Mouse (Mus musculus) c-Kit-positive CD71-negative TER-119-negative erythroid progenitor cells, embryonic 14.5 days (primary cell): ENCODE measurements around the gene Tpk1.
"Not testable (repeated sequence)": the region's sequence is repeated elsewhere in the genome, so short reads cannot be mapped to it uniquely, and the experiment has no call there.

Source experiments
- DNase-seq: peaks from one replicate; pipeline ENCODE4 v3.0.0-alpha.2; 2013; ENCODE audit warnings: low read depth

Tpk1 gene

GRCm38 (mm10) chr6:43522046-43522445 is 144.0 kb downstream of the Tpk1 start:
- DNase-seq = no peak

DNA sequence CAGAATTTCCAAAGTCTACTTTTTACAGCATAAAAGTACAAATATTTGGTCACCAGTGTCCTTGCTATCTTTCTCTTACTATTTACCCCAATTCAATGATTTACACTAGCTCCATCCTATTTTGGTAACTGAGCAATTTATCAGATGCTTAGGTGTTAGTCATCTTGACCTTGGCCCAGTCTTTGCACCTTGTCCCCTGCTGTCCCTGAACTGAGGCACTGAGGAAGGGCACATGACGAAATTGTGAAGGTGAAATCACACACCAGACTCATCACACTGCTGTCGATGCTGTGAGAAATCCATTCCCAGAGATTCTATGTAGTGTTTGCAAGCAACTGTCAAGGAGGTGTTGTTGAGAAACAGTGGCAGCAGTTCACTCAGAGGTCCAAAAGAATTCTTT is 145.9 kb downstream of the Tpk1 start:
- DNase-seq = no peak

GRCm38 (mm10) chr6:43518378-43518777 is 147.7 kb downstream of the Tpk1 start:
- DNase-seq = no peak

DNA sequence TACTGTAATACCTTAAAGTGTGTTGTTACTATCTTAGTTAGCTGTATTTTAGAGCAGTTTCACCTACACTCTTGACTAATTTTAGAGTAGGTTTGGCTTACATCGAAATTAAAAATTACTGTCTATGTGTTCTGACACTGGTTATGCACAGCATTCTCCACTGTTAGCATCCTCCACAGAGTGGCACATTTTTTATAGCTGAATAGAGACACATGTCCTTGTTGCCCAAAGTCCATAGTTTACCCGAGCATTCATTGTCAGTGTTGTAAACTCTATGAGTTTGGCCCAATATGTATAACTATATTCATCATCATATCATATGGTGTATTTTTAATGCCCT is 148.8 kb downstream of the Tpk1 start:
- DNase-seq = no peak

GRCm38 (mm10) chr6:43516593-43517315 is 149.3 kb downstream of the Tpk1 start:
- no peak for DNase-seq

DNA sequence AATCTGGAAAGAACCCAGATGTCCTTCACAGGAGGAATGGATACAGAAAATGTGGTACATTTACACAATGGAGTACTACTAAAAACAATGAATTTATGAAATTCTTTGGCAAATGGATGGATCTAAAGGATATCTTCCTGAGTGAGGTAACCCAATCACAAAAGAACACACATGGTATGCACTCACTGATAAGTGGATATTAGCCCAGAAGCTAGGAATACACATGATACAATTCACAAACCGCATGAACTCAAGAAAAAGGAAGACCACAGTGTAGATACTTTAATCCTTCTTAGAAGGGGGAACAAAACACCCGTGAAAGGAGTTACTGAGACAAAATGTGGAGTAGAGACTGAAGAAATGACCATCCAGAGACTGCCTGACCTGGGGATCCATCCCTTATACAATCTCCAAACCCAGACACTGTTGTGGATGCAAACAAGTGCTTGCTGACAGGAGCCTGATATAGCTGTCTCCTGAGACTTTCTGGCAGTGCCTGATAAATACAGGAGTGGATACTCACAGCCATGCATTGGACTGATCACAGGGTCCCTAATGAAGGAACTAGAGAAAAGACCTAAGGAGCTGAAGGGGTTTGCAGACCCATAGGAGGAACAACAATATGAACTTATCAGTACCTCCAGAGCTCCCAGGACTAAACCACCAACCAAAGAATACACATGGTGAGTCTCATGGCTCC is 159.2 kb downstream of the Tpk1 start:
- not testable (repeated sequence) for DNase-seq

DNA sequence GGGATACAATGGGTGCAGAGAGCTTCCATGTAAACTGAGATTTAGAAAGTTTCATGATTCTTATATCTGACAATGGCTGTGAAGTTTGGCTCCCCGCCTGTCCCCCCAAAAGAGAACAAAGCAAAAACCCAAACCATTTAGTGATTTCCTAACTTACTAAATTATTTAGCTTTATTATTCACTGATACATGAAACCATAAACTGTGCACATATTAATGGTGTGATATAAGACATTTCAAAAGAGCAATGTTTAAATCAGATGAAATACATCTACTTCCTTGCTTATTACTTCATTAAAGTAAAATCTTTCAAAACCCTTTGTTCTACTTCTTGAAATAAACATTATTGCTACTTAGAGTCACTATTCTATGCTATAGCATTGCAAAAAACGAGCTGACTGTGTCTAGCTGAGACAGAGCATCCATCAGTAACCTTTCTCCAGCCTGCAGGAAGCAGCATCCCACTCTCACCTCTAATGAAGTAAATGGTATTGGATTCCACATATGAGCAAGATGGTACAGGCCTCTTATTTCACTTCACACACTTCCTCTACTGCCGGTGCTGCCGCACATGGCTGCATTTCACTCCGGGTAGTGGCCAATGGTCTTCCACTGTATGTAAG is 161.4 kb downstream of the Tpk1 start:
- no peak for DNase-seq

DNA sequence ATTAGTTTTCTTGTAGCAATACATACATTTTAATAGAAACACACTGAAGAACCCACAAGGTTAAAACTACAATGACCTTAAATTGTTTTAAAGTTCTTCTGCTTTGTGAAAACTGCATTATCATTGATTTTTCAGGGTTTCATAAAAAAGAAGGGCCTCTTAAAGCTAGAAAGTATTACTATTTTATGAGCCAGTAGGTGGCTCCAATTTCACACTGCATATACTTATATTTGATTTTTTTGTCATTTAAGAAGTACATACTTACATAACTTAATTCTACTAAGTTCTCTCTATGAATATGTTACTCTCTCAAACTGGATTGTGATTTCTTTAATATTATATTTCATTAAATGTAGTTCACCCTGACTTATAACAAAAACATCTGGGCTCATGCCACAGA is 173.7 kb downstream of the Tpk1 start:
- DNase-seq = no peak

DNA sequence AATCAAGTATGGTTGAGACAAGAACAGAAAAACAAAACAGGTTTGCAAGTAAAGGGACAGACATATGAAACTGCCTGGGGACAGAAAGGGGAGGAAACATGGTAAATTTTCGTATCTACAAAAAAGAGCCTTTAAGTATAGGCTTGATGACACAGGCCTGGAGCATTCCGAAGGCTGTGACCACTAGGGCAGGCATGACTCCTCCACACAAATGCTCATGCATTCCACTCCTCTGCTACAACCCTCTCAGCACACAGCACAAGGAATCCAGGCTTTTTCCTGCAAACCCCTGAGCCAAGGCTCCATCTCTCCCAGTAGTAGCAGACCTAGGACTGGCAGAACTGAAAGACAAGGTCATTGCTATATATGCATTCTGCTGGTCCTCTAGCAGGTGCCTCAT is 179.4 kb downstream of the Tpk1 start:
- DNase-seq = no peak

- no peak for DNase-seq
Observed at GRCm38 (mm10) chr6:43480687-43481086, 185.4 kb downstream of the Tpk1 start.

DNA sequence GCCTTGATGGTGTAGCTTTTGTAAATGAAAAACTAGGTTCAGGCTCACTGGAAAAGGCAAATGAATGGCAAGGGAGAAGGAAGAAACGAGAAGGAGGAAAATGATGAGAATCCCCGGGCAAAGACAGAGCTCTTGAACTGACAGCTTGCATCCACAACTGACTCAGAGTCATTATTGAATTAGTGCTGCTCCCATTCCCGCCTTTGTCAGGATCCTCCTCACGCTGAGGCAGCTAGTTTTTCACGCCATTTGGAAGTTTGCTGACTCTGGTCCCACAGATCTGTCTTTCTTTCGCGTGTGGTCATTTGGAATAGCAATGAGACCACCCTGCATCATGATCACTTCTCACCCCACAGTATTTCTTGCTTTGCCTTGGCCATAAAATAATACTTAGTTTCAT is 187.3 kb downstream of the Tpk1 start:
- DNase-seq = no peak

GRCm38 (mm10) chr6:43476406-43476805 is 189.7 kb downstream of the Tpk1 start:
- DNase-seq = no peak

DNA sequence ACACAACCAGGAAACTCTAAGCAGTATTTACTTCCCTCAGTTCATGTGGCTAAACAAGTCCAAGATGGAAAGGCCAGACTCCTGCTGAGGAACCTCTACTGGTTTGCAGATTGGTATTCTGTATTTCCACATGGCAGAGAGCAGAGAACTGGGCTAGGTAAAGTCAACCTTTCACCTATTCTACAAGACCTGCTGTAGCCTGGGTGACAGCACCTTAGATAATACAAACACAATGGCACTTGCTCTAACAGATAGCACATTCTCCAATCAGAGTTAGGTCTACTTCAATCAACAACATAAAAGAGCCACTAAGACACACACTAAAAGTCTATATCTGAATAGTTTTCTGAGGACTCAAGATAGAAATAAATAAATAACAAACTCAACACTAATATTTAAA is 190.2 kb downstream of the Tpk1 start:
- DNase-seq = no peak

DNA sequence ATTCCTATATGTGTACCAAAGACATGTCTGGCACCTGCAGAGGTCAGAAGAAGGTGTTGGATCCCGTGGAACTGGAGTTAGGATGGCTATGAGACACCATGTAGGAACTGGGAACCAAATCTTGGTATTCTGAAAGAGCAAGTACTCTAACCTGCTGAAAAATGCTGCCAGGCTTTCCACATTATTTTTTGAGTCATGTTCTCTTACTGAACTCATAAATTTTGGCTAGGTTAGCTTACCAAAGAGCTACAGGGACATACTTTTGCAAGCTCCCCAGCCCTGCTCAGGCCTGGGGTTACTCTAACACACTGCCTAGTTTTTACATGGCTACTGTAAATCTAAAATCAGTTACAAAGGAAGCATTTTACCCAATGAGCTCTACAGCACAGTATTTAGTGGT is 194.5 kb downstream of the Tpk1 start:
- no peak for DNase-seq

DNA sequence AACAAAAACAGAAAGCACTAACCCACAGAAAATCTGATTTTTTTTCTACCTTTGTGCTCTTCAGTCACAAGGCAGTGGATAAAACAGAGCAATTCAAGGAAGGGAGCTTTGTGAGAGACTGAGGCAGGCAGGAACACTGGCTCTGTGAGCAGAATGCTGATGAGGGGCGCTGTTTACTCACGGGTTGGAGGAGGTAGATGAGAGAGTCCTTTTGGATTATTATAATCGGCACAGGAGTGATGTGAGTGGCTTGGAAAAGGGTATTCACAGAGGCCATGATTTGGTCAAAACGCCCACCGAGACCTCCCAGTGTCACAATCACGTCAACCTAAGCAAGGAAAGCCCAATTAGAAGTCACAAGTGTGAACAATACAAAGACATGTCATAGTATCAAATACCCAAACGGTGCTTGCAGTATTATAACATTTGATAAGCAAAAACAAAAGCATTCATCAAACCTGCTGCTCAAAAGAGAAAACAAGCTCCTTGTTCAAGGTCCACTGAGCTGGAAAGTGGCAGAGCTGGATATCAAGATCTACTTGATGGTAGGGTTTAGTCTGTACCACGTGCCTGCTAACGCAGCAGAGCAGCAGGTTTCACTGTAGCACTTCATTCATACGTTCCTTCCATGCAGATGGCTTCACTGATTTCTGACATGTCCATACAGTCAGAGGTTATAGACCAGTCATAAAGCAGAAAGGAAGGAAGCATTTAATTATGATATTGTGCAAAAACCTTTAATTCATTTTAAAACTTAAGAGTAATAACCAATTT is 197.1 kb downstream of the Tpk1 start:
- DNase-seq = no peak

- no peak for DNase-seq
Observed at GRCm38 (mm10) chr6:43462849-43463369, 203.2 kb downstream of the Tpk1 start.

DNA sequence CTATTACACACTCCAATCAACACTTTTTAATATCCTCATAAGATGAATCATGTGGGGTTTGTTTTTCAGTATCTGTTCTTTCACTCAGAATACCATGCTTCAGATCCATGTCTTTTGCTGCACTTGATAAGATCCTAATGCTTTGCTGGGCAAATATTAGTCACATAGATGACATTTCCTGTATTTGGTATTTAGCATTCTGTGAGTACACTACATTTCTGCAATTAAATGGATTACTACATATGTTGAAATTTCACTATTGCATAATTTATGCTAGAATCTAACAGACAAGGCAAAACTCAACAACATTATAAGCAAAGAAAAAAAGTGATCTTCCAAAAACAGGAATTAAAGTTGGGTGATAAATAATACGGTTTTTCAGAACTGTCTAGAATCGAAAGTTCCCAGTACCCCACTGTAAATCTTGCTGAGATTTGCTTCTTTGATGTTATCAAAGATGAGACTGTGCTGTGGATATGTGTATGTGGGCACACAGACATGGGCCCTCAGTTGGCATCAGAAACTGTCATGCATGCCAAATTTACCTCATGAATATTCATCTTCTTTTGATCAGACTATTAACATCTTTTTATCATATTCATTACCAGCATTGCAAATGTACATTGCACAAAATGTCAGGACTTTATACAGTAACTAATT is 203.8 kb downstream of the Tpk1 start:
- no peak for DNase-seq

GRCm38 (mm10) chr6:43459082-43459481 is 207.0 kb downstream of the Tpk1 start:
- no peak for DNase-seq

DNA sequence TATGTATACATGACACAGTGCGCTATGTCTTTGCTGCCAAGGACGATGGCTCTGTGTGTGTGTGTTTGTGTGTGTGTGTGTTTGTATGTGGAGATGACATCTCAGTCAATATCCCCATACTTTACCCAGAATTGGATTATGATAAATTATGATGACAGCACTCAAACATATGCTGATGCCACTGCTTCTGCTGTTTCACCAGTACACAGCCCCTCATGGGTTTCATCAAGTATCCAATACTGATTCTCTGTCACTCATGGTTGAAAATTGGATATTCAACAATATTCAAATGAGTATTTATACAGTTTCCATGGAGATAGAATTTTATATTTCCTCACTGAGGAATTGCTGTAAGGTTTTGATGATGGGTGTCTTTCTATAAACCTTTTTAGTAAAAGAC is 208.1 kb downstream of the Tpk1 start:
- DNase-seq = no peak

- DNase-seq = no peak
Observed at GRCm38 (mm10) chr6:43449498-43449897, 216.6 kb downstream of the Tpk1 start.

GRCm38 (mm10) chr6:43445856-43446255 is 220.2 kb downstream of the Tpk1 start:
- no peak for DNase-seq

- no peak for DNase-seq
Observed at GRCm38 (mm10) chr6:43442191-43442590, 223.9 kb downstream of the Tpk1 start.
